Comparison of ENCODE assay signal across 9 mouse cellular contexts in the genomic region with DNA sequence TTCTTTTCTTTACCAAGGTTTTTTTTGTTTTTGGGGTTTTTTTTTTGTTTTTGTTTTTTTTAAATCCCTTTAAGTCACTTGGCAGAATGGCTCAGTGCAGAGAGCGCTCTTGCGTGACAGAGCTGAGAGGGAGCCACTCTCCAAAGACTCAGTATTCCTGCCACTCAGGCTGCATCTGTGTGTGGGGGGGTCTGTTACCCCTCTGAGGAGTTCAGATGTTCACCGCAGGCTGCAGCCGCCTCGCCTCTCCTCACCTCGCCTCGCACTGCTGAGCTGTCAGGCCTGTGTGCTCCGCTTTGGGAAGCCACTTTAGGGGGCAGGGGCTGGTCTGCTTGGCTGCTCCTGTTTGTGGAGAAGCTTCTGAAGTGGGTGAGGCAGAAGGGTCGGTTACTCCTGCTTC. TPM values are rescaled to one million over a fixed set of nuclear protein-coding genes. Genes with fewer than 3 reads are reported as not detected.
DNase-seq lines count a peak whose midpoint lies in the region; ATAC-seq and TF ChIP-seq lines count a peak whose summit lies in the region.
"Had no signal": no experiment of that assay in that cellular context is flagged by ENCODE, and none has a peak within 500 bp of the region (broad histone marks: within the 10 kb centered on the region; RNA-seq: fewer than 3 reads in every experiment).

Flrt1 (minus strand) TSS at position 186 of the 400 bp plus-strand sequence.

- WGBS in hindbrain, embryonic 10.5 days: 22% methylated on average over 9 of the region's 9 CpGs
- 44% methylated on average over 9 of the region's 9 CpGs for WGBS in hindbrain, postnatal 0 days
- 25% methylated on average over 9 of the region's 9 CpGs for WGBS in forebrain, embryonic 15.5 days

- intact Hi-C loops in left cerebral cortex, postnatal 36 days (cut with DNase I): no loop called here

- H3K27me3 ChIP-seq in hindbrain, embryonic 10.5 days (ENCODE audit: insufficient read depth, poor library complexity, severe bottlenecking): peaks cover 63% of the 10 kb centered on the region
- no peaks in the 10 kb centered on the region for H3K27me3 ChIP-seq in hindbrain, postnatal 0 days (ENCODE audit: insufficient read depth, low read length)
- H3K27me3 ChIP-seq in E14TG2a.4 (ENCODE audit: insufficient read depth, low read length): peaks cover 11% of the 10 kb centered on the region
- H3K27me3 ChIP-seq in forebrain, embryonic 15.5 days: no peaks in the 10 kb centered on the region

- H3K4me2 ChIP-seq in hindbrain, postnatal 0 days (ENCODE audit: low read depth, low read length): no peak within 1 kb of the TSS
- no peak within 1 kb of the TSS for H3K4me2 ChIP-seq in forebrain, embryonic 15.5 days (replicated peaks)

- no peaks in the 10 kb centered on the region for H3K36me3 ChIP-seq in hindbrain, embryonic 10.5 days
- H3K36me3 ChIP-seq in hindbrain, postnatal 0 days (ENCODE audit: insufficient read depth, low read length): no peaks in the 10 kb centered on the region
- no peaks in the 10 kb centered on the region for H3K36me3 ChIP-seq in E14TG2a.4 (ENCODE audit: insufficient read depth, low read length)
- no peaks in the 10 kb centered on the region for H3K36me3 ChIP-seq in forebrain, embryonic 15.5 days

- peak within 1 kb of the TSS; percentile 84 for H3K27ac ChIP-seq in hindbrain, embryonic 10.5 days
- H3K27ac ChIP-seq in hindbrain, postnatal 0 days: no peak within 1 kb of the TSS
- H3K27ac ChIP-seq in forebrain, embryonic 15.5 days (replicated peaks): no peak within 1 kb of the TSS

- no peak for ATAC-seq in hindbrain, postnatal 0 days
- no peak for ATAC-seq in forebrain, embryonic 15.5 days (replicated peaks)

- peaks cover 88% of the 10 kb centered on the region for H3K4me1 ChIP-seq in hindbrain, embryonic 10.5 days (replicated peaks)
- peaks cover 14% of the 10 kb centered on the region for H3K4me1 ChIP-seq in hindbrain, postnatal 0 days (ENCODE audit: insufficient read depth, low read length)
- peaks cover 50% of the 10 kb centered on the region for H3K4me1 ChIP-seq in E14TG2a.4 (replicated peaks; ENCODE audit: low read depth, low read length)
- H3K4me1 ChIP-seq in forebrain, embryonic 15.5 days: peaks cover 63% of the 10 kb centered on the region

- no peak within 1 kb of the TSS; the same call in 1 of the 2 replicates for H3K9ac ChIP-seq in hindbrain, postnatal 0 days (replicated peaks; ENCODE audit: low read length)
- H3K9ac ChIP-seq in forebrain, embryonic 15.5 days (replicated peaks): no peak within 1 kb of the TSS

- peak within 1 kb of the TSS; percentile 32; the same call in 1 of the 2 replicates for H3K4me3 ChIP-seq in hindbrain, embryonic 10.5 days
- no peak within 1 kb of the TSS for H3K4me3 ChIP-seq in hindbrain, postnatal 0 days (ENCODE audit: low read length)
- peak within 1 kb of the TSS; percentile 60; the same call in 1 of the 2 replicates for H3K4me3 ChIP-seq in E14TG2a.4 (replicated peaks; ENCODE audit: low read length)
- no peak within 1 kb of the TSS for H3K4me3 ChIP-seq in forebrain, embryonic 15.5 days

- DNase-seq in hindbrain, embryonic 10.5 days (ENCODE audit: low spot score): no peak
- no peak for DNase-seq in hindbrain, postnatal 0 days (ENCODE audit: low spot score)
- no peak for DNase-seq in left cerebral cortex, postnatal 36 days (ENCODE audit: low spot score in 2 of 2)
- no peak for DNase-seq in cerebellum, adult 11 months
- DNase-seq in thymus, adult 18-20 months: no peak
- no peak for DNase-seq in cerebellum, postnatal 4 days (ENCODE audit: low spot score in 2 of 2)
- DNase-seq: cerebellum, adult 18-20 months had no signal

- H3K9me3 ChIP-seq in hindbrain, embryonic 10.5 days: no peaks in the 10 kb centered on the region
- H3K9me3 ChIP-seq in hindbrain, postnatal 0 days (ENCODE audit: low read length): no peaks in the 10 kb centered on the region
- no peaks in the 10 kb centered on the region for H3K9me3 ChIP-seq in E14TG2a.4 (ENCODE audit: low read length)
- no peaks in the 10 kb centered on the region for H3K9me3 ChIP-seq in forebrain, embryonic 15.5 days

- TF ChIP-seq CTCF in hindbrain, postnatal 0 days (IDR thresholded peaks at IDR 0.05; ENCODE audit: low read depth): no peak
- no peak for TF ChIP-seq CTCF in E14TG2a.4 (conservative IDR thresholded peaks at IDR 0.05; ENCODE audit: low read length)

RNA-seq across cellular contexts. Expression of gene Flrt1, which starts in this region (rescaled TPM):
- polyA plus RNA-seq in hindbrain, embryonic 10.5 days (2016; fragmentation: Nextera tagmentation; extraction: Ambion mirVana): 3.1 and 4.0 TPM in 2 replicates
- total RNA-seq in hindbrain, postnatal 0 days (2014; rRNA removed): 8.4 and 10.1 TPM in 2 replicates
- polyA plus RNA-seq in hindbrain, postnatal 0 days (2015; fragmentation: Nextera tagmentation; extraction: Ambion mirVana): 7.8 and 8.1 TPM in 2 replicates
- polyA plus RNA-seq in forebrain, embryonic 15.5 days (2015; fragmentation: Nextera tagmentation; extraction: Ambion mirVana): 14.9 and 18.9 TPM in 2 replicates
- total RNA-seq in left cerebral cortex, postnatal 36 days (2021): 10 to 100 TPM; 36.2 to 41.7 TPM

Comparison
In these comparisons a context has a peak if more than half of its experiments do, and no peak if none do; other contexts are left out.
1. H3K4me3 ChIP-seq: peak in hindbrain, embryonic 10.5 days (single experiment) and E14TG2a.4 (single experiment); none in hindbrain, postnatal 0 days (single experiment) and forebrain, embryonic 15.5 days (single experiment).